In the genomic region with DNA sequence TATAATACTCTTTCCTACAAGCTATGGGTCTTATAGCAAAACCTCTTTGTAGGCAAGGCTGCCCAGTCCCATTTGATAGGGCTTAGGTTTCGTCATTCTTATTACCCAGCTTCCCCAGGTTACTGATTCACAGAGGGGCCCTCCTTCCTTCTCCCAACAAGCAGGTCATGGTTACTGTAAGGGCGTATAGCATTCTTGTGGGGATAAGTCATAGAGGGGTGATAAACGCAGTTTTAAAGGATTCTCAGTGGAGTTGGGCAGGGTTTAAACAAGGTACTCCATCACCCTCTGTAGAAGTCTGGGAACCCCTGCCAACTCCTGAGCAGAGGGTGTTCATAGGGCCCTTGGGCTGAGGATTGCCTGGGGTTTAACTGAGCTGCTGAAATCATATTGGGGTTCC, we compare ENCODE assay signal across 29 mouse cellular contexts. TPM values are rescaled to one million over a fixed set of nuclear protein-coding genes. Genes with fewer than 3 reads are reported as not detected.
DNase-seq lines count a peak whose midpoint lies in the region; ATAC-seq and TF ChIP-seq lines count a peak whose summit lies in the region.
"Had no signal": no experiment of that assay in that cellular context is flagged by ENCODE, and none has a peak within 500 bp of the region (broad histone marks: within the 10 kb centered on the region; RNA-seq: fewer than 3 reads in every experiment).

No protein-coding gene starts in this region.

- no peak for DNase-seq in liver, postnatal 0 days
- no peak for DNase-seq in liver
- peak; percentile 23 for DNase-seq in urinary bladder, postnatal 14 days (ENCODE audit: low spot score)
- DNase-seq in urinary bladder, adult 2 months (ENCODE audit: low spot score), result no peak
- DNase-seq in large intestine, adult 2 months (ENCODE audit: low read depth, low spot score), result peak; percentile 90
- DNase-seq in yolk sac, embryonic 10.5 days (ENCODE audit: low spot score), result peak; percentile 40
- no peak for DNase-seq in heart, postnatal 36 days
- DNase-seq: adrenal gland, adult 8-10 months; B cell, adult 2 months; cerebellum, adult 2 months; cerebellum, postnatal 36 days; embryo, embryonic 11 days; gastrocnemius, adult 2 months; heart, postnatal 4 days; kidney, adult 8-10 months; thymus, postnatal 36 days had no signal

- no peaks in the 10 kb centered on the region for H3K36me3 ChIP-seq in liver, postnatal 0 days (replicated peaks; ENCODE audit: insufficient read depth, low read length)
- H3K36me3 ChIP-seq: G1E; heart, embryonic 15.5 days; limb, embryonic 10.5 days; midbrain, embryonic 12.5 days had no signal

- no peak overlapping the region for H3K27ac ChIP-seq in liver, postnatal 0 days (ENCODE audit: low read depth)
- H3K27ac ChIP-seq: forebrain, embryonic 13.5 days; gastrocnemius, adult 2 months; heart, embryonic 15.5 days; hindbrain, postnatal 0 days; left cerebral cortex, adult 2 months; limb, embryonic 10.5 days; midbrain, embryonic 12.5 days had no signal

- no peaks in the 10 kb centered on the region for H3K27me3 ChIP-seq in liver, postnatal 0 days (ENCODE audit: insufficient read depth, low read length)
- H3K27me3 ChIP-seq: forebrain, embryonic 13.5 days; heart, embryonic 15.5 days; midbrain, embryonic 12.5 days had no signal

- peak; percentile 49; the same call in 1 of the 2 replicates for ATAC-seq in liver, postnatal 0 days
- ATAC-seq in granulocyte monocyte progenitor cell, adult 5-6 weeks (replicated peaks; ENCODE audit: poor library complexity, severe bottlenecking), result no peak
- ATAC-seq: activated CD4-positive, CD25-positive, alpha-beta regulatory T cell, adult 4 months; forebrain, embryonic 13.5 days; hindbrain, postnatal 0 days had no signal

- no peak overlapping the region for H3K4me3 ChIP-seq in liver, postnatal 0 days (ENCODE audit: low read depth, low read length)
- H3K4me3 ChIP-seq: forebrain, embryonic 13.5 days; gastrocnemius, adult 2 months; heart, embryonic 15.5 days; left cerebral cortex, adult 2 months; limb, embryonic 10.5 days; midbrain, embryonic 12.5 days had no signal

- 47% methylated on average over 3 of the region's 3 CpGs for WGBS in liver, postnatal 0 days (ENCODE audit: insufficient replicate concordance)
- 27% methylated on average over 3 of the region's 3 CpGs for WGBS in large intestine, adult 2 months

- TF ChIP-seq CTCF in liver, postnatal 0 days (IDR thresholded peaks at IDR 0.05; ENCODE audit: low read depth), result no peak

- H3K9ac ChIP-seq in liver, postnatal 0 days (replicated peaks), result no peak overlapping the region
- H3K9ac ChIP-seq: forebrain, embryonic 13.5 days; heart, embryonic 15.5 days; midbrain, embryonic 12.5 days had no signal

- TF ChIP-seq EP300 in liver, postnatal 0 days (IDR thresholded peaks at IDR 0.05; ENCODE audit: low read depth), result no peak

- H3K4me1 ChIP-seq in liver, postnatal 0 days (ENCODE audit: insufficient read depth), result peaks cover 12% of the 10 kb centered on the region; the same call in 1 of the 2 replicates
- H3K4me1 ChIP-seq: forebrain, embryonic 13.5 days; heart, embryonic 15.5 days; limb, embryonic 10.5 days; midbrain, embryonic 12.5 days had no signal

- no peaks in the 10 kb centered on the region for H3K9me3 ChIP-seq in liver, postnatal 0 days (ENCODE audit: low read length)
- H3K9me3 ChIP-seq: forebrain, embryonic 13.5 days; G1E; heart, embryonic 15.5 days; limb, embryonic 10.5 days; midbrain, embryonic 12.5 days had no signal

- intact Hi-C loops in heart, postnatal 36 days (cut with DNase I), result no loop called here

- no peak overlapping the region for H3K4me2 ChIP-seq in liver, postnatal 0 days (ENCODE audit: low read depth, low read length)
- H3K4me2 ChIP-seq: forebrain, embryonic 13.5 days; heart, embryonic 15.5 days; midbrain, embryonic 12.5 days had no signal

RNA-seq across cellular contexts. Expression of a gene that starts 12.6 kb away (rescaled TPM):
- polyA plus RNA-seq in liver, postnatal 0 days (2015; fragmentation: Nextera tagmentation; extraction: Ambion mirVana), result 1.1 and 1.5 TPM in 2 replicates
- polyA plus RNA-seq in urinary bladder, adult 2 months (2012; rRNA removed), result 5.1 and 6.9 TPM in 2 replicates
- 3.1 and 4.7 TPM in 2 replicates for polyA plus RNA-seq in large intestine, adult 2 months (2012; rRNA removed)
- 1 to 10 TPM; 1.1 to 1.5 TPM for total RNA-seq in heart, postnatal 36 days (2021)
- total RNA-seq in granulocyte monocyte progenitor cell, adult 5-6 weeks (2014; fragmentation: Nextera tagmentation), result not detected in 2 replicates
- 0.26 TPM in 1 of 2 replicates, not detected in the other for total RNA-seq in granulocyte monocyte progenitor cell, adult 5-6 weeks (2017)
- total RNA-seq: G1E; hindbrain, postnatal 0 days had no signal
- polyA plus RNA-seq: G1E had no signal

RNA-seq across cellular contexts. Expression of a gene that starts 19.1 kb away (rescaled TPM):
- polyA plus RNA-seq in liver, postnatal 0 days (2015; fragmentation: Nextera tagmentation; extraction: Ambion mirVana), result 0.32 and 0.73 TPM in 2 replicates
- 12.5 and 14.1 TPM in 2 replicates for polyA plus RNA-seq in urinary bladder, adult 2 months (2012; rRNA removed)
- polyA plus RNA-seq in large intestine, adult 2 months (2012; rRNA removed), result 109 and 288 TPM in 2 replicates
- under 1 TPM; 0.75 to 0.76 TPM for total RNA-seq in heart, postnatal 36 days (2021)
- not detected in 2 replicates for total RNA-seq in granulocyte monocyte progenitor cell, adult 5-6 weeks (2014; fragmentation: Nextera tagmentation)
- total RNA-seq in granulocyte monocyte progenitor cell, adult 5-6 weeks (2017), result not detected in 2 replicates
- polyA plus RNA-seq: activated CD4-positive, CD25-positive, alpha-beta regulatory T cell, adult 4 months; G1E had no signal

RNA-seq across cellular contexts. Expression of a gene that starts 37.3 kb away (rescaled TPM):
- polyA plus RNA-seq in liver, postnatal 0 days (2015; fragmentation: Nextera tagmentation; extraction: Ambion mirVana), result 104 and 105 TPM in 2 replicates
- polyA plus RNA-seq in urinary bladder, adult 2 months (2012; rRNA removed), result 139 and 175 TPM in 2 replicates
- polyA plus RNA-seq in large intestine, adult 2 months (2012; rRNA removed), result 301 and 312 TPM in 2 replicates
- 10 to 100 TPM; 71.9 to 78.4 TPM for total RNA-seq in heart, postnatal 36 days (2021)
- 629 and 731 TPM in 2 replicates for total RNA-seq in granulocyte monocyte progenitor cell, adult 5-6 weeks (2014; fragmentation: Nextera tagmentation)
- total RNA-seq in granulocyte monocyte progenitor cell, adult 5-6 weeks (2017), result 281 and 350 TPM in 2 replicates

RNA-seq across cellular contexts. Expression of a gene that starts 58.1 kb away (rescaled TPM):
- polyA plus RNA-seq in liver, postnatal 0 days (2015; fragmentation: Nextera tagmentation; extraction: Ambion mirVana), result 0.32 and 0.37 TPM in 2 replicates
- polyA plus RNA-seq in urinary bladder, adult 2 months (2012; rRNA removed), result 0.66 and 1.2 TPM in 2 replicates
- polyA plus RNA-seq in large intestine, adult 2 months (2012; rRNA removed), result 0.10 and 0.21 TPM in 2 replicates
- total RNA-seq in heart, postnatal 36 days (2021), result under 1 TPM; 0.14 to 0.92 TPM
- total RNA-seq in granulocyte monocyte progenitor cell, adult 5-6 weeks (2014; fragmentation: Nextera tagmentation), result not detected in 2 replicates
- total RNA-seq in granulocyte monocyte progenitor cell, adult 5-6 weeks (2017), result 0.46 TPM in 1 of 2 replicates, not detected in the other
- total RNA-seq: CH12.LX; gastrocnemius, adult 2 months; megakaryocyte progenitor cell, adult 5-6 weeks; monocyte, adult 5-6 weeks had no signal
- polyA plus RNA-seq: G1E; liver, adult 2 months had no signal

Comparison
In these comparisons a context has a peak if more than half of its experiments do, and no peak if none do; other contexts are left out.
1. DNase-seq: peak in urinary bladder, postnatal 14 days (single experiment), large intestine, adult 2 months (single experiment) and yolk sac, embryonic 10.5 days (single experiment); none in liver, postnatal 0 days (single experiment), liver (single experiment), urinary bladder, adult 2 months (single experiment) and heart, postnatal 36 days (0 of 2).